8 mouse cellular contexts compared by ENCODE assay signal in genomic region chr1:86007778-86008177, GRCm38 (mm10). TPM values are rescaled to one million over a fixed set of nuclear protein-coding genes. Genes with fewer than 3 reads are reported as not detected.
DNase-seq lines count a peak whose midpoint lies in the region; TF ChIP-seq lines count a peak whose summit lies in the region.

No protein-coding gene starts in this region.

- peaks cover 4% of the 10 kb centered on the region; the same call in 1 of the 2 replicates for H3K4me1 ChIP-seq in megakaryocyte, embryonic 14.5 days

- no peak overlapping the region for H3K27ac ChIP-seq in left cerebral cortex, adult 2 months

- no peak overlapping the region for H3K4me3 ChIP-seq in left cerebral cortex, adult 2 months
- peak overlapping the region; percentile 3 for H3K4me3 ChIP-seq in megakaryocyte, embryonic 14.5 days (replicated peaks)

- intact Hi-C loops in left cerebral cortex, adult 2 months (cut with DNase I) = loop anchor here (1.0 kb wide), 2 partner anchors 72 to 153 kb away; no protein-coding TSS in a partner anchor

- TF ChIP-seq CTCF in left cerebral cortex, adult 2 months (IDR thresholded peaks at IDR 0.05) = peak; percentile 94

- peak; percentile 92 for DNase-seq in R1 (ENCODE audit: low read depth, low spot score)
- DNase-seq in cerebellum, postnatal 25 days = peak; percentile 84 to 93
- peak; percentile 63 to 71 for DNase-seq in gastrocnemius, adult 8-10 months (ENCODE audit: low spot score in 2 of 2)
- DNase-seq in hindlimb bud, embryonic 11.5 days (ENCODE audit: extremely low spot score, low read depth, low spot score) = peak; percentile 86
- peak; percentile 87 to 92 for DNase-seq in left cerebral cortex, adult 2 months (ENCODE audit: extremely low spot score in 1 of 2, low spot score in 2 of 2)
- DNase-seq in right cerebral cortex, postnatal 14 days = peak; percentile 97
- peak; percentile 94 for DNase-seq in urinary bladder, postnatal 25 days (ENCODE audit: low spot score)

- peaks cover 14% of the 10 kb centered on the region for H3K9me3 ChIP-seq in megakaryocyte, embryonic 14.5 days

- peaks cover 48% of the 10 kb centered on the region for H3K27me3 ChIP-seq in megakaryocyte, embryonic 14.5 days (replicated peaks)

- no peaks in the 10 kb centered on the region for H3K36me3 ChIP-seq in megakaryocyte, embryonic 14.5 days (replicated peaks; ENCODE audit: low read length)

RNA-seq across cellular contexts. Expression of gene Spata3, which starts 8.8 kb away (rescaled TPM):
- not detected for total RNA-seq in gastrocnemius, adult 8-10 months (2022)
- total RNA-seq in left cerebral cortex, adult 2 months (2021) = under 1 TPM; 0.61 to 0.75 TPM
- not detected in 2 replicates for polyA plus RNA-seq in megakaryocyte, embryonic 14.5 days (2012; ENCODE audit: insufficient read depth, low replicate concordance)

RNA-seq across cellular contexts. Expression of gene 2810459M11Rik, which starts 37.9 kb away (rescaled TPM):
- not detected for total RNA-seq in gastrocnemius, adult 8-10 months (2022)
- total RNA-seq in left cerebral cortex, adult 2 months (2021) = 1 to 10 TPM; 7.1 to 7.6 TPM
- polyA plus RNA-seq in megakaryocyte, embryonic 14.5 days (2012; ENCODE audit: insufficient read depth, low replicate concordance) = not detected in 2 replicates

RNA-seq across cellular contexts. Expression of gene Gpr55, which starts 47.0 kb away (rescaled TPM):
- not detected for total RNA-seq in gastrocnemius, adult 8-10 months (2022)
- total RNA-seq in left cerebral cortex, adult 2 months (2021) = under 1 TPM; 0.09 to 0.14 TPM
- not detected in 2 replicates for polyA plus RNA-seq in megakaryocyte, embryonic 14.5 days (2012; ENCODE audit: insufficient read depth, low replicate concordance)

RNA-seq across cellular contexts. Expression of gene Psmd1, which starts 56.4 kb away (rescaled TPM):
- 100 to 1,000 TPM; 124 to 134 (median 130) TPM for total RNA-seq in gastrocnemius, adult 8-10 months (2022)
- total RNA-seq in left cerebral cortex, adult 2 months (2021) = 100 to 1,000 TPM; 107 to 115 TPM
- polyA plus RNA-seq in megakaryocyte, embryonic 14.5 days (2012; ENCODE audit: insufficient read depth, low replicate concordance) = 2.0 and 18.9 TPM in 2 replicates

Comparison
In these comparisons a context has a peak if more than half of its experiments do, and no peak if none do; other contexts are left out.
1. RNA of gene 2810459M11Rik, which starts 37.9 kb away (total RNA-seq): 7.1 to 7.6 TPM in left cerebral cortex, adult 2 months; not detected in gastrocnemius, adult 8-10 months; every median in the first group is over 4 times any median in the second.
2. Peak in every context shown above with its lines, with median percentiles within 50 percentile points of each other: DNase-seq.